Mouse (Mus musculus): ENCODE data around the gene Prickle4. TPM values are rescaled to one million over a fixed set of nuclear protein-coding genes. Genes with fewer than 3 reads are reported as not detected.

Gene Prickle4
- total RNA-seq (2014; fragmentation: Nextera tagmentation) (not detected in 2 replicates), total RNA-seq (2017) (1.2 TPM in 1 of 2 replicates, not detected in the other), polyA plus RNA-seq (2012) (3.4 and 3.5 TPM in 2 replicates)

DNA sequence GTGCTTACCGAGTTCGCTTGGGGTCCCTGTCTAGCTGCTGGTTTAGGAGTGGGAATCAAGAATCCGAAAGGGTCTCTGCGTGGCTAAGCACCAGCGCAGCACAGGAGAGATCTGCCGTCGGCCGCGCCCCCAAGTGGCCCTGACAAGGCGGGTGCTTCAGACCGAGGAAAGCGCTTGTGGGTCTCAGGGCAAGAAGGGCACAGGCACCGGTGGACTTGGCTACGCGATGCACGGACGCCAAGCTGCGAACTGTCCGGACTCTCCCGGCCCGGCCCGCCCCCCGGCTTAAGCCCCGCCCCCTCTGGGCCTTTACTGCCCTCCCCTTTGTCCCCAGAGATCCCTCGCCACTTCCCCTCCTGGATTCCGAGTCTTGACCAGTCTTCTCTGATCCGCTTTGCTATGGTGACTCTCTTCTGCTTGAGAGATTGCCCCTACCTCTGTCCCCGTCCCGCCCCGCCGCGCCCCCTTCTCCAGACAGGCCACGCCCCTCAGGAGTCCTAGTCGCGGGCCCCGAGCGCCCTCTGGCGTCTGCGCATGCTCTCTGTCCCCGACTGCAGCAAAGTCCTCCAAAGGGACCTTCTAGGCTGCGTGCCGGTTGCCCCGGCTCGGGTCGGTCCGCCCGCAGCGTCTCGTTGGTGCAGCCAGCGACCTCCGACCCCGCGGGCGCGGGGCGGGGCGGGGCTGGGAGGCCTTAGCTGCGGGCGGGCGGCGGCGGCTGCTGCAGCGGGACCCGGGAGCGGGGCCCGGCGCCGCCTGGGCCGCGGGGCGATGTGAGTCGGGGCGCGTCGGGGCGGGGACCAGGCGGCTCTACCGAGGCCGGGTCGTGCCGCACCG, at the start of gene Prickle4:
Gene Prickle4 (minus strand): TSS at position 234 of the 834 bp plus-strand sequence.
- peaks cover 33% of the 10 kb centered on the region for H3K27me3 ChIP-seq (ENCODE audit: insufficient read depth, low read length)
- DNase-seq (ENCODE audit: low spot score) = peak; percentile 93
- H3K4me1 ChIP-seq (ENCODE audit: insufficient read depth, low read depth, low read length) = peaks cover 33% of the 10 kb centered on the region
- H3K9me3 ChIP-seq (replicated peaks) = no peaks in the 10 kb centered on the region
- peaks cover 28% of the 10 kb centered on the region for H3K36me3 ChIP-seq (replicated peaks)
- H3K4me3 ChIP-seq (ENCODE audit: low read depth, low read length) = peak within 1 kb of the TSS; percentile 75
- TF ChIP-seq GATA2 (IDR thresholded peaks at IDR 0.05; ENCODE audit: borderline replicate concordance, low read depth, low read length) (no peak), POLR2AphosphoS5 (IDR thresholded peaks at IDR 0.05; ENCODE audit: insufficient replicate concordance, low read depth, low read length) (no peak), GATA1 (IDR thresholded peaks at IDR 0.05; ENCODE audit: borderline replicate concordance, low read length) (no peak), TAL1 (conservative IDR thresholded peaks at IDR 0.05; ENCODE audit: low read depth, low read length) (no peak)
- peak; percentile 80 for ATAC-seq (ENCODE audit: extremely low read depth, insufficient number of reproducible peaks, low FRiP score, poor library complexity, severe bottlenecking)

DNA sequence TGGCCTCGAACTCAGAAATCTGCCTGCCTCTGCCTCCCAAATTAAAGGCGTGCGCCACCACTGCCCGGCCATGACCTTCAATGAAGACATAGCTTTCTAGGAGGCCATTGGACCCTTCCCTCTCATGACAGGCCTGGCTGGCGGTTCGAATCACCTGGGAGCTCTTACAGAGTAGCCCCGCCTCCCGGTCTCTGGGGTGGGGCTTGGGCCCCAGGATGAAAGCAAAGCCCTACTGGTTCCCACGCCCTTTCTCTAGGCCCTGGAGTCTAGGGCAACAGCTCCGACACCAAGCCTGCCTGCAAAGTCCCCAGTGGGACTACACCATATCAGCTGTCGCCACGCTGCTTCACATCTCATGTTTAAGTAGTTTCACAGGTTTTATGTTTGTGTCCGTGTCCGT, 49.5 kb upstream of the Prickle4 start:
- peaks cover 2% of the 10 kb centered on the region; the same call in 1 of the 2 replicates for H3K9me3 ChIP-seq (replicated peaks)
- no peaks in the 10 kb centered on the region for H3K27me3 ChIP-seq (ENCODE audit: insufficient read depth, low read length)
- ATAC-seq (ENCODE audit: extremely low read depth, insufficient number of reproducible peaks, low FRiP score, poor library complexity, severe bottlenecking) (no peak), DNase-seq (ENCODE audit: low spot score) (no peak)
- H3K4me3 ChIP-seq (ENCODE audit: low read depth, low read length) = peak overlapping the region; percentile 1; the same call in 1 of the 2 replicates
- TF ChIP-seq GATA1 (IDR thresholded peaks at IDR 0.05; ENCODE audit: borderline replicate concordance, low read length) (no peak), GATA2 (IDR thresholded peaks at IDR 0.05; ENCODE audit: borderline replicate concordance, low read depth, low read length) (no peak), TAL1 (conservative IDR thresholded peaks at IDR 0.05; ENCODE audit: low read depth, low read length) (no peak), POLR2AphosphoS5 (IDR thresholded peaks at IDR 0.05; ENCODE audit: insufficient replicate concordance, low read depth, low read length) (no peak), CTCF (IDR thresholded peaks at IDR 0.05; ENCODE audit: low read depth, low read length) (no peak)
- peaks cover 62% of the 10 kb centered on the region for H3K4me1 ChIP-seq (ENCODE audit: insufficient read depth, low read depth, low read length)
- H3K36me3 ChIP-seq (replicated peaks) = peaks cover 29% of the 10 kb centered on the region

GRCm38 (mm10) chr17:47742991-47743734, 48.6 kb upstream of the Prickle4 start:
- ATAC-seq (ENCODE audit: extremely low read depth, insufficient number of reproducible peaks, low FRiP score, poor library complexity, severe bottlenecking) = peak; percentile 90
- Histone ChIP-seq H3K36me3 (replicated peaks) (peaks cover 20% of the 10 kb centered on the region), H3K9me3 (replicated peaks) (peaks cover 2% of the 10 kb centered on the region; the same call in 1 of the 2 replicates), H3K4me3 (ENCODE audit: low read depth, low read length) (peak overlapping the region; percentile 61; the same call in 1 of the 2 replicates), H3K4me1 (ENCODE audit: insufficient read depth, low read depth, low read length) (peaks cover 61% of the 10 kb centered on the region), H3K27me3 (ENCODE audit: insufficient read depth, low read length) (no peaks in the 10 kb centered on the region)
- DNase-seq (ENCODE audit: low spot score) = peak; percentile 90
- TF ChIP-seq GATA2 (IDR thresholded peaks at IDR 0.05; ENCODE audit: borderline replicate concordance, low read depth, low read length) = no peak
- peak; percentile 61 for TF ChIP-seq TAL1 (conservative IDR thresholded peaks at IDR 0.05; ENCODE audit: low read depth, low read length)
- TF ChIP-seq CTCF (IDR thresholded peaks at IDR 0.05; ENCODE audit: low read depth, low read length) = peak; percentile 54
- no peak for TF ChIP-seq GATA1 (IDR thresholded peaks at IDR 0.05; ENCODE audit: borderline replicate concordance, low read length)

DNA sequence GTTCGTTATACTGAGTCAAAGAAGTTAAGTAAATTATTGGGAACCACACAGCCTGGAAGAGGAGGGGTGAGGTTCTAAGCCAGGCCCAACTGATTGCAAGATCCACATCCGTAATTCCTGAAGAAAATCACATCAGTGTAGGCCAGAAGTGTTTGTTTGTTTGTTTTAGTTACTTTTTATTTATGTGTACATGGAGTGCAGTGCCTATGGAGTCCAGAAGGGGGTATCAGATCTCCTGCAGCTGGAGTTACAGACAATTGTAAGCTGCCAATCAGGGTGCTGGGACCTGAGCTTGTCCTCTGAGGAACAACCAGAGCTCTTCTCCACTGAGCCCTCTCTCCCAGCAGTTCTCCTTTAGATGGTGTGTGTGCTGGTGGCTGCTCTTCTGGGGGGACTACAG, 45.6 kb upstream of the Prickle4 start:
- Histone ChIP-seq H3K9me3 (replicated peaks) (peaks cover 2% of the 10 kb centered on the region; the same call in 1 of the 2 replicates), H3K4me3 (ENCODE audit: low read depth, low read length) (no peak overlapping the region), H3K27me3 (ENCODE audit: insufficient read depth, low read length) (0 out of 2 replicates have a peak, but pooled peaks cover 4% of the 10 kb centered on the region), H3K4me1 (ENCODE audit: insufficient read depth, low read depth, low read length) (peaks cover 71% of the 10 kb centered on the region), H3K36me3 (replicated peaks) (peaks cover 12% of the 10 kb centered on the region)
- no peak for ATAC-seq (ENCODE audit: extremely low read depth, insufficient number of reproducible peaks, low FRiP score, poor library complexity, severe bottlenecking)
- no peak for DNase-seq (ENCODE audit: low spot score)
- TF ChIP-seq GATA2 (IDR thresholded peaks at IDR 0.05; ENCODE audit: borderline replicate concordance, low read depth, low read length) (no peak), POLR2AphosphoS5 (IDR thresholded peaks at IDR 0.05; ENCODE audit: insufficient replicate concordance, low read depth, low read length) (no peak), GATA1 (IDR thresholded peaks at IDR 0.05; ENCODE audit: borderline replicate concordance, low read length) (no peak), TAL1 (conservative IDR thresholded peaks at IDR 0.05; ENCODE audit: low read depth, low read length) (no peak), CTCF (IDR thresholded peaks at IDR 0.05; ENCODE audit: low read depth, low read length) (no peak)

GRCm38 (mm10) chr17:47738879-47739798, 44.6 kb upstream of the Prickle4 start:
- DNase-seq (ENCODE audit: low spot score) (peak; percentile 44), ATAC-seq (ENCODE audit: extremely low read depth, insufficient number of reproducible peaks, low FRiP score, poor library complexity, severe bottlenecking) (no peak)
- 0 out of 2 replicates have a peak, but pooled peaks cover 9% of the 10 kb centered on the region for H3K27me3 ChIP-seq (ENCODE audit: insufficient read depth, low read length)
- H3K4me3 ChIP-seq (ENCODE audit: low read depth, low read length) = peak overlapping the region; percentile 85
- H3K9me3 ChIP-seq (replicated peaks) = no peaks in the 10 kb centered on the region
- TF ChIP-seq GATA2 (IDR thresholded peaks at IDR 0.05; ENCODE audit: borderline replicate concordance, low read depth, low read length) (no peak), POLR2AphosphoS5 (IDR thresholded peaks at IDR 0.05; ENCODE audit: insufficient replicate concordance, low read depth, low read length) (no peak), TAL1 (conservative IDR thresholded peaks at IDR 0.05; ENCODE audit: low read depth, low read length) (no peak), GATA1 (IDR thresholded peaks at IDR 0.05; ENCODE audit: borderline replicate concordance, low read length) (no peak), CTCF (IDR thresholded peaks at IDR 0.05; ENCODE audit: low read depth, low read length) (no peak)
- H3K36me3 ChIP-seq (replicated peaks) = peaks cover 8% of the 10 kb centered on the region
- peaks cover 68% of the 10 kb centered on the region for H3K4me1 ChIP-seq (ENCODE audit: insufficient read depth, low read depth, low read length)

Measured in G1E (cell line).